Mouse (Mus musculus) adrenal gland, postnatal 14 days (tissue): ENCODE results near the gene Depdc1a. TPM values are rescaled to one million over a fixed set of nuclear protein-coding genes. Genes with fewer than 3 reads are reported as not detected.
"Not testable (repeated sequence)": the region's sequence is repeated elsewhere in the genome, so short reads cannot be mapped to it uniquely, and the experiment has no call there.

ENCODE experiments used
- DNase-seq: peaks from one replicate; pipeline ENCODE4 v3.0.0; 2021; ENCODE audit warnings: mixed read lengths
- long read RNA-seq, 2 experiments: library from polyadenylated mRNA; stranded (forward); transcript quantifications; one replicate each; pipeline ENCODE4 v2.0.0; 2021
- total RNA-seq: library from RNA; stranded (reverse); gene quantifications from 2 replicates; pipeline ENCODE4 v1.2.3, GENCODE M21; 2021

Gene Depdc1a
- 5.3 and 6.5 TPM in 2 replicates for total RNA-seq
- long read RNA-seq, experiment 1, partial matches to known transcripts, result 2 of 8 reads
- long read RNA-seq, experiment 1, other reads (novel, unspliced or antisense), result 1 of 8 reads
- long read RNA-seq, experiment 2, partial matches to known transcripts, result 0 of 5 reads
- long read RNA-seq, experiment 2, other reads (novel, unspliced or antisense), result 2 of 5 reads

DNA sequence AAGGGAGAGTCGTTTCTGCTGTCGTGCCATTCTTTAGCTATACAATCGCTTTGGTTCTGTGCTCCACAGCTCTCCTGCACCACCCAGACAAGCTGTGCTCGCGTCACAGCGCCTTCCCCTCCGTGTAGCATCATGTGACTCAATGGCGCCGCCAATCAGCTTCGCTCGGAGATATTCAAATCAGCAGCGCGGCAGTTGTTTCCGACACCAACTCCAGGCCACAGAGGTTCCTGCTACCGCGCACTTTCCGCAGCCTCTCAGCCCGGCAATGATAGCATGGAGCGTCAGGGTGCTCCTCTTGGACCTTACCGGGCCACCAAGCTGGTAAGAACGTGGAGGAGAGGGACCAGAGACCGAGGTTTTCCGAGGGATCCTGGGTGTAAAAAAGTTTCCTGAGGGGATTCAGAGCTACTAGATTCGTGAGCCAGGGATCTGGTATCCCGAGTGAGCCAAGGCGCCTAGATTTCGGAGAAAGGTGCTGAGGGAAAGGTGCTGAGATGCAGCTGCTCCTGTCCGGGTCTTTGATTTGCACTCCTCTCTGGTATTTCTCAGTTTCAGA is at the start of gene Depdc1a:
Gene Depdc1a, plus strand, starts transcription at position 191 of the 559 bp plus-strand sequence.
- DNase-seq, result peak; percentile 94

- no peak for DNase-seq
Observed at GRCm38 (mm10) chr3:159470059-159470458, 25.2 kb upstream of the Depdc1a start.

- no peak for DNase-seq
Observed at GRCm38 (mm10) chr3:159475465-159475864, 19.8 kb upstream of the Depdc1a start.

DNA sequence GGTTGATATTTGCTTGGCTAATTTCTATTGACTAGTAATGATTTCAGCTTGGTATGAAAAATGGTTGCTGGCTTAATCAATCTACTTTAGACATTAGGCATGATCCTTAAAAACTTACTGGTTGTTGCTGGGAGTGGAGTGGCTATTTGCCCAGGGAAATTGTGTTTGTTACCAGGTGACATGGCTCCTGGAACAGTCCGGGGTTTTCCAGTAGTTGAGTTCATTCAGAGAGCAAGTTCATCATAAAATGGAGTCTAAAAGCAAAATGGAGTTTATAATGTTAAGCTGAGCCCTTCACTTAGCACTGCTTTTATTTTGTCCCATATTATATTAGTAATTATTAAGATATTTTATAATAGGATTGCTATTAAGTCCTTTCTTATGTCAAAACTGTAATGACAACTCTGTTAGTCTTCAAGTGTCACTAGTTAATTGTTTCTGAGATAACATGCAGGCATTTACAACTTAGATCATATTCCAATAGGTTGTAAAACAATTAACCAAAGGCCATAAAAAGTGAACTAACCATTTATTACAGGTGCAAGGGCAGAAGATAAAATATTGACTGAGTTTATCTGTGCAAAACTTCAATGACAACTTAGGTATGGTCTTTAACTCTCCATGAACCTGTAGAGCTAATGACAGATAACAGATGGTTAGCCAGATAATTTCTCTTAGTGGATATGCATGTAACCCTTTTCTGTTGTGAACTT is 17.8 kb upstream of the Depdc1a start:
- no peak for DNase-seq

GRCm38 (mm10) chr3:159494709-159495108 is 524 bp upstream of the Depdc1a start:
- not testable (repeated sequence) for DNase-seq

DNA sequence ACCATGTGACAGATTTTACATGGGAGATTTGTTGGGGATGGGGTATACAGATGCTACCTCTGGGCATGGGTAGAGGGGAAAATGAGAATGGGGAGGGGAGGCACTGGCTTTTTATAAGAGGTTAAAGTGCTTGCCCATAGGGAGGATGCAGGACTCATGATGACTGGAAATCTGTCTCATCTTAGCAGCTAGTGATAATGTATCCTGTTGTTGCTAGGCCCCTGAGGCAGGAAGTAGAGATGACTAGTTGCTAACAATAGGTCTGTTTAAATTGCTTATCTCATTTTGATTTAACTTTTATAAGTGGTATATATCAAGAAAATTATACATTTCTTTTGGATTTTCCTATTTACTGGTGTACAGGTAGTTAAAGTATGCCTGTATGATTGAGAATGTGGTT is 13.7 kb downstream of the Depdc1a start:
- no peak for DNase-seq

DNA sequence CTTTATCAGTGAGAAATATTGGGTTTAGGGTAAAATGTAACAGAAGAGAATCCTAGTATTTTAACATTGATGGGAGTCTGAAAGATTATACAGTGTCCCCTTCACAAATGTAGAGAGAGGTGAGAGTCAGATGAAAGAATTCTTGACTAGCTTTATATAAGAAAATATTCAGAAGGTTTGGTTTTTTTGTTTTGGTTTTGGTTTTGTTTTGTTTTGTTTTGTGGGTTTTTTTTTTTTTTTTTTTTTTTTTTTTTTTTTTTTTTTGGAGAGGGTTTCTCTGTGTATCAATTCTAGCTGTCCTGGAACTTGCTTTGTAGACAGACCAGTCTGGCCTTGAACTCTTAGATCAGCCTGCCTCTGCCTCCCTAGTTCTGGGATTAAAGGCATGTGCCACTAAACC is 33.3 kb downstream of the Depdc1a start:
- no peak for DNase-seq

- DNase-seq, result peak; percentile 6
Observed at GRCm38 (mm10) chr3:159548303-159548702, 53.1 kb downstream of the Depdc1a start.

DNA sequence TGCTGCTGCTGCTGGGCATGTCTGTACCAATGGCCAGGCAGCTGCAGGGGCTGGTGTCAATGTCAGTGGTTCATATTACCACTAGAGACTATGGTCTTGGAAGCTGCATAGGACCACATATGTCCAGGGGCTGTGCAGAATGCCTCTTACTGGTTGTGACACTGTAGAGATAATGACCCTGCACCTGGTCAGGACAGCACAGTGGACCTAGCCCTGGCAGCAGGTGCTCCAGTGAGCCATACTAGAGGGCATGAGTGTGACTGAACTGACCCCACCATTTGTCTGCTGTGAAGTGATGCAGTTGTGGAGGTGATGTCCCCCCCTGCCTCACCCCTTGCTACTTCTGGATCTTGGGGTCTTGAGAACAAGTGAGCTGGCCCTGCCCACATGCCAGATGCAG is 55.0 kb downstream of the Depdc1a start:
- no peak for DNase-seq

Other genes with a start within 250 kb of the Depdc1a start
- not detected in 2 replicates for gene Rpe65, start 103.7 kb downstream of the Depdc1a start, total RNA-seq